Mouse (Mus musculus) mature B cell (primary cell): ENCODE data around the gene Etnppl.

Experiments
- in situ Hi-C: fragments of 300-500 bp; cut with MboI; formaldehyde crosslinking; loops from 2 replicates; pipeline ENCODE4 v1.14.3; 2019

Gene Etnppl

GRCm38 (mm10) chr3:130617439-130617898 lies at the start of gene Etnppl:
Gene Etnppl (plus strand): TSS chr3:130617448.
- in situ Hi-C loops = no loop called here

GRCm38 (mm10) chr3:130568331-130569095 lies 48.7 kb upstream of the Etnppl start:
- in situ Hi-C loops = no loop called here

GRCm38 (mm10) chr3:130573243-130573642 lies 44.0 kb upstream of the Etnppl start:
- in situ Hi-C loops = no loop called here

- in situ Hi-C loops = no loop called here
Observed at GRCm38 (mm10) chr3:130574652-130575051, 42.6 kb upstream of the Etnppl start.

GRCm38 (mm10) chr3:130576683-130577082 lies 40.6 kb upstream of the Etnppl start:
- in situ Hi-C loops = no loop called here

- in situ Hi-C loops = no loop called here
Observed at GRCm38 (mm10) chr3:130579501-130579900, 37.7 kb upstream of the Etnppl start.

GRCm38 (mm10) chr3:130581577-130581976 lies 35.7 kb upstream of the Etnppl start:
- in situ Hi-C loops = no loop called here

- in situ Hi-C loops = no loop called here
Observed at GRCm38 (mm10) chr3:130582903-130583664, 34.2 kb upstream of the Etnppl start.

GRCm38 (mm10) chr3:130584007-130584406 lies 33.2 kb upstream of the Etnppl start:
- in situ Hi-C loops = no loop called here

- in situ Hi-C loops = no loop called here
Observed at GRCm38 (mm10) chr3:130595050-130595449, 22.2 kb upstream of the Etnppl start.

- in situ Hi-C loops = no loop called here
Observed at GRCm38 (mm10) chr3:130601491-130601890, 15.8 kb upstream of the Etnppl start.

- in situ Hi-C loops = no loop called here
Observed at GRCm38 (mm10) chr3:130607924-130608323, 9.3 kb upstream of the Etnppl start.

- in situ Hi-C loops = no loop called here
Observed at GRCm38 (mm10) chr3:130614444-130614843, 2.8 kb upstream of the Etnppl start.

- in situ Hi-C loops = no loop called here
Observed at GRCm38 (mm10) chr3:130615625-130616024, 1.6 kb upstream of the Etnppl start.

GRCm38 (mm10) chr3:130620517-130621146 lies 3.4 kb downstream of the Etnppl start:
- in situ Hi-C loops = no loop called here

- in situ Hi-C loops = no loop called here
Observed at GRCm38 (mm10) chr3:130628358-130628757, 11.1 kb downstream of the Etnppl start.

- in situ Hi-C loops = no loop called here
Observed at GRCm38 (mm10) chr3:130633859-130634258, 16.6 kb downstream of the Etnppl start.

- in situ Hi-C loops = no loop called here
Observed at GRCm38 (mm10) chr3:130646110-130646810, 29.0 kb downstream of the Etnppl start.

GRCm38 (mm10) chr3:130649569-130649968 lies 32.3 kb downstream of the Etnppl start:
- in situ Hi-C loops = no loop called here

- in situ Hi-C loops = no loop called here
Observed at GRCm38 (mm10) chr3:130660619-130661018, 43.4 kb downstream of the Etnppl start.

GRCm38 (mm10) chr3:130662496-130662895 lies 45.2 kb downstream of the Etnppl start:
- in situ Hi-C loops = no loop called here

GRCm38 (mm10) chr3:130671291-130671690 lies 54.0 kb downstream of the Etnppl start:
- in situ Hi-C loops = no loop called here
